Mouse (Mus musculus): ENCODE data around the gene Adh6a. TPM values are rescaled to one million over a fixed set of nuclear protein-coding genes. Genes with fewer than 3 reads are reported as not detected.

Adh6a gene
- total and polyA plus RNA-seq, 3 experiments: not detected

DNA sequence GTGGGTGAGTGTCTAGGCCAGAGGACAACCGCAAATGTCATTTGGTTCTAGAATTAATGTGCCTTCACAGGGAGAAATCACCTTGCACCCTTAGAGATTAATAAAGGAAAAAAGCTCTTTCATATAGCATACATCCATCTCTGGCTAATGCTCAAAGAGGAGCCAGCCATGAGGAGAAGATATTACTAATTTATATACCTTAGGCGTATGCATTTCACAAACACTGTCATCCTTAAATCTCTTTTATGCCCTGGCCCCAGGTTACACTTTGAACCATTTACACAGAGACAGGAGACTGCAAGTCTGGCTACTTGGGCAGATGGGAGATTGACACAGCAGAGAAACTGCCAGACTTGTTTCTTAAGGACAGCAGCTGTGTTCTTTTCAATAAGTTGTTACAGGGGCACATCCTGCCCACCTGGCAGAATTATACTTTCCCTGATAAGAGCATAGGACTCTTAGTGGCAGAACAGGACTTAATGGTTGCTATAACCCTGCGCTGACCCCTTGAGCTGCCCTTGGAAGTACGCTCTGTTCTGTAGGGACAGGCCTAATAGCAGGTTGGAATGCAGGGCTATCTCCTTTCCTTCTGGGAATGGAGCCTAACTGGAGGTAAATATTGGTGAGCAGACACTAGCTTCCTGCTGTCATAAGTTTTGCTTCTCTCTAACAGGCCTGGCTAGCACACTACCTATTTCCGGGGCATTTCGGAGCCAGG lies 9.2 kb upstream of the Adh6a start:
- dilution Hi-C loops (cut with MboI; ENCODE audit: extremely low pct_ligation_motif_present, extremely low pct_unique_long_range_greater_than_20kb, low sequenced_read_pairs): no loop called here
- Histone ChIP-seq H3K4me3 (replicated peaks in 1 of 3; ENCODE audit: low read depth in 2 of 3, low read length in 2 of 3, poor library complexity in 1 of 3) (no peak overlapping the region), H3K36me3 (replicated peaks in 1 of 2; ENCODE audit: control insufficient read depth in 1 of 2, insufficient read depth in 1 of 2, low read length in 1 of 2) (no peaks in the 10 kb centered on the region), H3K9ac (ENCODE audit: insufficient read depth, low read depth) (no peak overlapping the region), H3K27me3 (replicated peaks) (no peaks in the 10 kb centered on the region), H3K4me2 (ENCODE audit: insufficient read depth, low read depth, poor library complexity, severe bottlenecking) (no peak overlapping the region), H3K9me3 (replicated peaks; ENCODE audit: low read length) (peaks cover 1% of the 10 kb centered on the region), H3K27ac (ENCODE audit: insufficient read depth, low read depth) (no peak overlapping the region), H3K4me1 (ENCODE audit: control insufficient read depth in 1 of 2, insufficient read depth in 2 of 2) (peaks cover 0 to 7% of the 10 kb centered on the region in 2 experiments; a peak in 3 of 4 replicates), H3K79me2 (replicated peaks; ENCODE audit: control insufficient read depth, extremely low read depth, insufficient read depth, poor library complexity, severe bottlenecking) (no peaks in the 10 kb centered on the region)
- DNase-seq (ENCODE audit: extremely low read depth): no peak
- TF ChIP-seq CTCF (conservative IDR thresholded peaks at IDR 0.05 in 1 of 2, IDR thresholded peaks at IDR 0.05 in 1 of 2; ENCODE audit: low read depth in 2 of 2, low read length in 2 of 2): no peak
- no peak for TF ChIP-seq RCOR1 (conservative IDR thresholded peaks at IDR 0.05; ENCODE audit: low read depth, low read length)
- no peak for TF ChIP-seq SMC3 (IDR thresholded peaks at IDR 0.05; ENCODE audit: low read depth, low read length)
- TF ChIP-seq IRF4 (IDR thresholded peaks at IDR 0.05; ENCODE audit: low read depth, low read length): no peak
- TF ChIP-seq MAFK (IDR thresholded peaks at IDR 0.05; ENCODE audit: insufficient replicate concordance, low read length): no peak
- no peak for TF ChIP-seq POLR2AphosphoS2 (IDR thresholded peaks at IDR 0.05; ENCODE audit: low read depth, low read length)
- no peak for TF ChIP-seq NRF1 (IDR thresholded peaks at IDR 0.05; ENCODE audit: low read depth, low read length)
- no peak for TF ChIP-seq MAZ (IDR thresholded peaks at IDR 0.05; ENCODE audit: low read depth, low read length)
- TF ChIP-seq E2F4 (IDR thresholded peaks at IDR 0.05; ENCODE audit: insufficient replicate concordance, low read depth, low read length): no peak
- TF ChIP-seq RAD21 (IDR thresholded peaks at IDR 0.05; ENCODE audit: low read depth, low read length): no peak
- no peak for TF ChIP-seq MEF2A (IDR thresholded peaks at IDR 0.05; ENCODE audit: borderline replicate concordance, low read depth, low read length)
- no peak for TF ChIP-seq ZKSCAN1 (IDR thresholded peaks at IDR 0.05; ENCODE audit: borderline replicate concordance, low read depth, low read length)
- in situ Hi-C loops (cut with MboI; ENCODE audit: low pct_ligation_motif_present, low pct_unique_long_range_greater_than_20kb, low sequenced_read_pairs): no loop called here

DNA sequence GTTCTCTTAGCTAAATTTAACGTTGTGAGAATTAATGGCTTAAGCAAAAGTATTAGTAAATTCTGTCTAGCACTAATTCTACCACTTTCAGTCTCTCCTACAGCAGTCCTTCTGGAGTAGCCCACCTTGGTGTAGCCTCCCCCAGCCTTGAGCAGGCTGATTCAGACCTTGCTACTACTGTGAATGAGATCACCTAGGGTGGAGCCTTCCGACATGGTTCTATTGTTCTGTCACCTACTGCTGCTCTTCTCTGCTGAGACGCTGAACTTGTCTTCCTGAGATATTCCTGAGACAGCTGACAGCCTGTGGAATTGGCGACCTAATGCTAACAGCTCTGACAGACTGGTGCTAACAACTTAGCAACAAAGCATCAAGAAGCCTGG lies 8.6 kb upstream of the Adh6a start:
- H3K27ac ChIP-seq (ENCODE audit: insufficient read depth, low read depth): no peak overlapping the region
- DNase-seq (ENCODE audit: extremely low read depth): no peak
- H3K4me3 ChIP-seq (replicated peaks in 1 of 3; ENCODE audit: low read depth in 2 of 3, low read length in 2 of 3, poor library complexity in 1 of 3): no peak overlapping the region
- no peak for TF ChIP-seq MAZ (IDR thresholded peaks at IDR 0.05; ENCODE audit: low read depth, low read length)
- TF ChIP-seq USF1 (IDR thresholded peaks at IDR 0.05; ENCODE audit: low read depth, low read length): no peak
- H3K4me2 ChIP-seq (ENCODE audit: insufficient read depth, low read depth, poor library complexity, severe bottlenecking): no peak overlapping the region
- dilution Hi-C loops (cut with MboI; ENCODE audit: extremely low pct_ligation_motif_present, extremely low pct_unique_long_range_greater_than_20kb, low sequenced_read_pairs) (no loop called here), in situ Hi-C loops (cut with MboI; ENCODE audit: low pct_ligation_motif_present, low pct_unique_long_range_greater_than_20kb, low sequenced_read_pairs) (no loop called here)
- no peaks in the 10 kb centered on the region for H3K27me3 ChIP-seq (replicated peaks)
- no peaks in the 10 kb centered on the region for H3K79me2 ChIP-seq (replicated peaks; ENCODE audit: control insufficient read depth, extremely low read depth, insufficient read depth, poor library complexity, severe bottlenecking)
- peaks cover 0 to 7% of the 10 kb centered on the region in 2 experiments; a peak in 3 of 4 replicates for H3K4me1 ChIP-seq (ENCODE audit: control insufficient read depth in 1 of 2, insufficient read depth in 2 of 2)
- H3K9ac ChIP-seq (ENCODE audit: insufficient read depth, low read depth): no peak overlapping the region
- no peaks in the 10 kb centered on the region for H3K36me3 ChIP-seq (replicated peaks in 1 of 2; ENCODE audit: control insufficient read depth in 1 of 2, insufficient read depth in 1 of 2, low read length in 1 of 2)
- no peaks in the 10 kb centered on the region for H3K9me3 ChIP-seq (replicated peaks; ENCODE audit: low read length)
